Mouse (Mus musculus): ENCODE measurements at regions not wholly inside any gene's neighbourhood (a gene's known extent, or its start where the extent isn't known, plus 50 kb on each side); places are given as distances from the start of the nearest gene placed in this dataset.

- TF ChIP-seq CTCF (IDR thresholded peaks at IDR 0.05; ENCODE audit: low read depth), result no peak
- no peak for TF ChIP-seq EP300 (IDR thresholded peaks at IDR 0.05; ENCODE audit: low read depth)
These were observed 126.8 kb downstream of the Tmem17 start for GRCm38 (mm10) chr11:22638700-22639099.
